Mouse (Mus musculus): ENCODE results near the gene Iqcj. TPM values are rescaled to one million over a fixed set of nuclear protein-coding genes. Genes with fewer than 3 reads are reported as not detected.

Gene Iqcj
- polyA plus RNA-seq (2014; fragmentation: Illumina TruSeq; extraction: RNeasy Lipid Tissue Mini Kit (QIAGEN cat#74804); ENCODE audit: low read depth, low replicate concordance) = not detected

GRCm38 (mm10) chr3:67892026-67892705 is at the start of gene Iqcj, which contains the start of gene Iqschfp:
Iqcj (plus strand) TSS chr3:67892220.
Iqschfp (plus strand) TSS chr3:67892232.

GRCm38 (mm10) chr3:68064731-68065130 is 172.7 kb downstream of the Iqcj start, which contains the start of gene Schip1:
Schip1 (plus strand) TSS chr3:68064802.

Other genes starting within 250 kb of the Iqcj start
- not detected for gene Iqschfp, start within 50 bp of the Iqcj start, polyA plus RNA-seq (2014; fragmentation: Illumina TruSeq; extraction: RNeasy Lipid Tissue Mini Kit (QIAGEN cat#74804); ENCODE audit: low read depth, low replicate concordance)
- 1.2 TPM for gene Schip1, start 172.6 kb downstream of the Iqcj start, polyA plus RNA-seq (2014; fragmentation: Illumina TruSeq; extraction: RNeasy Lipid Tissue Mini Kit (QIAGEN cat#74804); ENCODE audit: low read depth, low replicate concordance)

All from liver, adult 10 weeks (tissue).